Mouse (Mus musculus): ENCODE results near the gene T2.
"Not testable (repeated sequence)": the region's sequence is repeated elsewhere in the genome, so short reads cannot be mapped to it uniquely, and the experiment has no call there.

T2 gene

GRCm38 (mm10) chr17:8367514-8368480 is 12.0 kb downstream of the T2 start:
- peak; percentile 29 to 31 for DNase-seq (ENCODE audit: low spot score in 2 of 2)

DNA sequence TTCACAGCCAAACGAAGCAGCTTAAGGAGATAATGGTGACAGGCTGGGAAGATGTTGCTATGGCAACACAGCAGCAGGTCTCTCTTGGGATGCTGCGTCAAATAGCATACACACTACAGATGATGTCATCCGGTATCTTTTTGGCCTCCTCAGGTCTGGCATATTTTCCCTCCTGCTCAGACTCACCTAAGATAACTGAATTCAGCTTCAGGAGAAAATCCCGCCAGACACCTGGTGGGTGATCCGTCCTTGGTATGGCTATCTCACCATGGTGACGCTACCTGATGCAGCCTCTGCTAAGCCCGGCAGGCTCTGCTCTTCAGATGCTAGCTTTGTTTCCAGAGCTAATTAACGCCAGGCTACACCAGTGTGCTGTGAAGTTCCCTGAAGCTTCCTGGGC is 12.8 kb downstream of the T2 start:
- DNase-seq (ENCODE audit: low spot score in 2 of 2), result peak; percentile 30 to 49

GRCm38 (mm10) chr17:8369171-8369570 is 13.4 kb downstream of the T2 start:
- no peak for DNase-seq (ENCODE audit: low spot score in 2 of 2)

GRCm38 (mm10) chr17:8370634-8371229 is 14.9 kb downstream of the T2 start:
- no peak for DNase-seq (ENCODE audit: low spot score in 2 of 2)

GRCm38 (mm10) chr17:8371834-8372233 is 16.0 kb downstream of the T2 start:
- peak; percentile 63 to 67 for DNase-seq (ENCODE audit: low spot score in 2 of 2)

- peak; percentile 63 to 72 for DNase-seq (ENCODE audit: low spot score in 2 of 2)
Measured at GRCm38 (mm10) chr17:8372286-8373046, 16.7 kb downstream of the T2 start.

DNA sequence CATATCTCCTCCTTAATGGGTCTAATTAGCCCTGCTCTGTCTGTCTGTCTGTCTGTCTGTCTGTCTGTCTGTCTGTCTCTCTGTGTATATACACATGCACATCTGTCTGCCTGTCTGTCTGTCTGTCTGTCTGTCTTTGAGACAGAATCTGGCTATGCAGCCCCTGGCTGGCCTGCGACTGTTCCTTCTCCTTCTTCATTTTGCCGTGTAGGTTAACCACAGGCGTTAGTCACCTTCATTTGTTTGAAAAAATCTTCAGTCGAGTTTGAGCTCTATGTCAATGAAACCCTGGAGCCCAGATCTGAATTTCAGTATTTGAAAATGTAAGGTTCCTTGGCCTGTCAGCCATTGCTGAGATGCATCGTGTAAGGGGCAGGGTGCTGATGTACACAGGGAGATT is 21.5 kb downstream of the T2 start:
- DNase-seq (ENCODE audit: low spot score in 2 of 2), result no peak

DNA sequence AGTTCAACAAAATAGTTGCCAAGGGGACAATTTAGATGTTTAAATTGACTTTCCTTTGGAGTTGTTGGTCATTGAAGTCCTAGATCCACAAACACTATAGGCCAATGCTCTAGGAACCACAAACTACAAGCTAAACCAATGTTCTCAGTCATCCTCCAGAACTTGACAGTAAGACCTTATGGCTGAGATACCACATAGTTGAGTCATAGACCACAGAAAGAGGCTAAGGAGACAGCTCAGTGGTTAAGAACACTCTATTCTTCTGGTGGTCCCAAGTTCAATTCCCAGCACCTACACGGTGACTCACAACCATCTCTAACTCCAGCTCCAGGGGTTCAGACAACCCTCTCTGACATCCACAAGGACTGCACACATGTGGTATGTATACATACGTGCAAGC is 29.6 kb downstream of the T2 start:
- DNase-seq (ENCODE audit: low spot score in 2 of 2), result no peak

- DNase-seq (ENCODE audit: low spot score in 2 of 2), result peak; percentile 35 to 38
Measured at GRCm38 (mm10) chr17:8388463-8388862, 32.7 kb downstream of the T2 start.

DNA sequence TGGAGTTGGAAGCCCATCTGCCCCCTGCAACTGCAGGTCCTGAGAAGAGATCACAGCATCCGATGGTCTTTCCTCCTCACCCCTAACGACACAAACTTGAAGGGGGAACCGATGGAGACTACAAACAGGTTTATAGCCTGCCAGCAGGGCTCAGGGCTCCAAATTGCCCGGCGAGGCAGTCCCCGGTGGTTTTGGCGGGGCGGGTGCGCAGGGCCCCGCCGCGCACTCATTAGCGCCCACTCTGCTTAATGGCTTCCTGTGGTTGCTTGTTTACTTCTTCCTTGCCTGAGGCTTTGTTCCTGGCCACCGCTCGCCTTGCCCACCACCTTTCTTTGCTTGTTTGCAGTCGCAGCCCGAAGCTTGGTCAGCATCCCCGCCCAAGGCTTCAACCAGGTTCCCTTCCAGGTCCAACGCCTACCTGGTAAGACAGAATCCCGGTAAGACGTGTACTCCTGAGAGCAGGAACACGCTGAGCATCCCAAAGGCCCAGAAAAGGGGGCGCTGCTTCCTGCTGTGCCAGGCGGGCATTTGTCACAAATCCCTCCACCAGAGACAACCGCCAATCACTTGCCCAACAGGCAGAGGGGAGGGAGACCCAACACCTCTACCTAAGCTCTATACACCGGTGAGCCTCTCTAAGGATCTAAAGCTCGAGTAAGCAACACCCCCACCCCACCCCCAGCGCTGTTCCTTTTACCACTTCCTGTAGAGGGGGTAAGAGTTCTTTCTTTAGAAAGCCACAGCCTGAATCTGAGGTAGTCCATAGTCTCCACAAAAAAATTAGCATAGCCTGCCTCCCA is 33.4 kb downstream of the T2 start:
- DNase-seq (ENCODE audit: low spot score in 2 of 2), result no peak

DNA sequence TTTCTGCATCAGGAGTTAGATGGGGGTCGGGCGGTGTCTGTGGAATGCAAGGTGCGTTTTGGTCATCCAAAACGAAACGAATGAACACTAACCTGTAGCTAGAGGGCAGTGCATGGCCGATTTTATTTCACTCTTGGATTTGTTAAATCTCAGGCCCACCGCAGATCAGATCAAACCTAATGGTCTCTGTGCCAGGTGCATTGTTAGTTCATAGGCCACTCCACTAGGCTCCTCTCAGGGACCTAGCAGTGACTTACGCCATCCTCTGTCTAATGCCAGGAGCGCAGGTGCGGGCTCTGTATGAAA is 34.0 kb downstream of the T2 start:
- DNase-seq (ENCODE audit: low spot score in 2 of 2), result no peak

DNA sequence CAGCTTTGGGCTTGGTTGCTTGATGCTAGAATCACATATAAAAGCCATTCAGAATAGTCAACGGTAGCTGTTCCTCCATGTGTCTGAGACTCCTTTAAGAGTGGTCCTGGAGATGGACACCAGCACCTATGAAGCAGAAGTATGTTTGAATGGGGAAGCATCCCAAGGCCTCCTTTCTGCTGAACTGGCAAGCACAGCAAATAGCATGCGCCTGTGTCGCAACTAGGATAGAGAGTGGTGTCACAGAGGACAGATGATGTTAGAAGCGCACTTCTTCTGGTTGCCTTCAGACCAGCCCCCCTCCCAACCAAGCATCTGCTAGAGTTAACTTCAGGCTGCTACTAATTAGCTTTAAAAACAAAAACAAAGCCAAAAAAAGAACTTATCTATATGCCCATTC is 34.7 kb downstream of the T2 start:
- DNase-seq (ENCODE audit: low spot score in 2 of 2), result no peak

DNA sequence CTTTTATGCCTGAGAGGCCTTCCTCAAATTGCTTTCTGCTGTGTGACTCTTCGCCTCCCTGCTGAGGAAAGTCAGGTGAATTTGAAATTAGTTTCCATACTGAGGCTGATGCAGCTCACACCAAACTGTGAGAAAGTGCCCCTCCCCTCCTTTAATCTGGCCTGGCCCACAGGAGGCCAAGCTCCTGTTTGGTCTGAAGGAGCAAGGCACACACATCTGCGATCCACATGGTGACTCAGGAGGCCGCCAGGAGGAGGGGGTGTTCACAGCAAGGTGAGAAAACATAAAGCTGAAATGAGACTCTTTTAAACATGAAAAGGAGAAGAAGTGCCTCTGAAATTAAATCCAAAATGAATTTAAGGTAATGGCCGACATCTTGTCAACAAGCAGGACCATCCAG is 40.6 kb downstream of the T2 start:
- no peak for DNase-seq (ENCODE audit: low spot score in 2 of 2)

DNA sequence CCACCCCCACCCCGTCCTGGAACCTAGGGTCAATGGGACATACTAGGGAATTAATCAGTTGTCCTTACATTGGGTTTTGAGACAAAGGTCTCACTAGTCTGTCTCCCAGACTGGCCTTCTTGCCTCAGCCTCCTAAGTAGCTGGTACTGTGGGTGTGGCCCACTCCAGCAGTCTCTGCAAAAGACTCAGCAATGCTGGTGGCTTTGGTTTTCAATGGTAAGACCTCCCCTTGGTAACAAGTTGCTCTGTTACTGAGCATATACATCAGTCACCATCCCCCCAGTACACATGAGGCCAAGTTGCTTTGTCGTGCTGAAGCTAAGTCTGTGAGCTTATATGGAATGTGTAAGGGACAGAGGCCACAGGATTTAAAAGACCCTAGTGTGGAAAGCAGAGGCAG is 42.2 kb downstream of the T2 start:
- no peak for DNase-seq (ENCODE audit: low spot score in 2 of 2)

- not testable (repeated sequence) for DNase-seq (ENCODE audit: low spot score in 2 of 2)
Measured at GRCm38 (mm10) chr17:8403932-8404331, 48.1 kb downstream of the T2 start.

DNA sequence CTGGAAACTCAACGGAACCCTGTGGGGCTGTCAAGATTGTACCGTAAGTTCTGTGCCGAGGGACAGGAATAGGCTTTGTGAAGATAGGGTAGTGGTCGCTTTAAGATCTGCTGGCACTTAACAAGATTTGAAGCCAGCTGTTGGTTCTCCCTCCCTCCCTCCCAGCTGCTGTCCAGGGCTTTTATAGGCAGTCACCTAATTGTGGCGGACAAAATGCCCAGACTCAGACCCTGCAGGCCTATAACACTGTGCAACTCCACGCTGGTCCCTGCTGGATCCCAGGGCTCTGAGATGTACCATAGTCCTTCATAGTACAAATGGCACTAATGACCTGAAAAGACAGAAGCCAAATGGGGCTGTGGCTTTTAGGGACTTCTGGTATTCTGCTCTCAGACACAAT is 50.5 kb downstream of the T2 start:
- no peak for DNase-seq (ENCODE audit: low spot score in 2 of 2)

DNA sequence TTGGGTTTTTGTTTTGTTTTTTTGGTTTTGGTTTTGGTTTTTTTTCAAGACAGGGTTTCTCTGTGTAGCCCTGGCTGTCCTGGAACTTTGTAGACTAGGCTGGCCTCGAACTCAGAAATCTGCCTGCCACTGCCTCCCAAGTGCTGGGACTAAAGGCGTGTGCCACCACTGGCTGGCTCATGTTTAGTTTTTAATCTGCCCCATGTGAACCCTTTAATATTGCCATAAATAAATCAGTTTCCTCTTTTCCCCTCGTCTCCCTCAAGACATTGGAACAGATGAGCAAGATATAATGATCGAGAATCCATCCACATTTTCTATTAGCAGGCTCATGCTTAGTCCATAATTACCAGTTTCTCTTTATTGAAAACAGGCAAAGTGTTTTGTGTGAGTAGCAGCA is 52.2 kb downstream of the T2 start:
- not testable (repeated sequence) for DNase-seq (ENCODE audit: low spot score in 2 of 2)

DNA sequence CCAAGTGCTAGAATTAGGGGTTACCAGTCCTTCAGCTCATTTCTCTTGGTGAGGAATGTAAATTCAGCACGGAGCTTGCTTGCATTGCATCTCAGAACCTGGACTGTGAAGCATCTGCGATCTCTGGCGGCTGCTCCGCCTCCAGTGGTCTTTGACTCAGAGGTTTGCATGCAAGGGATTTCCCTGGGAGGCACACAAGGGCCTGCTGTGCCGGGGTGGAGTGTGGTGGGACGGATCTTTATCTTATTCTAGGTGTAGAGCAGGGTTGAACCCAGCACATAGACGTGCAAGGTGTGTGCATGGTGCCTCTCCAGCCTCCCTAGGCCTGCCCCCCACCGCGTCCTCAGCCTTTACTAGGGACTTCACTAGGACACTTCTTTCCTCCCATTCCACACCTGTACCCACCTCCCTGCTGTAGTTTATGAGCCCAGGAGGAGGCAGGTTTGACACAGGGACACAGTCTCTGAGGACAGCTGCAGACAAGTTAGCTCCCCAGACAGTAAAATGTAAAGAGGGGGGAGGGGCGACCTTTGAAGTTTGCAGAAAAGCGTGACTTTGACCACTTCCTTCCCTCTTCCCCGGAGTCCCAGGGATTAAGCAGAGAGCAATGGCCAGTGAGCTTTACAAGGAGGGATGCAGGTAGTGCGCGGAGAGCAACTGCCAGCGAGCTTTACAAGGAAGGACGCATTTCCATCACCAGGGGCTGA is 53.0 kb downstream of the T2 start:
- no peak for DNase-seq (ENCODE audit: low spot score in 2 of 2)

DNA sequence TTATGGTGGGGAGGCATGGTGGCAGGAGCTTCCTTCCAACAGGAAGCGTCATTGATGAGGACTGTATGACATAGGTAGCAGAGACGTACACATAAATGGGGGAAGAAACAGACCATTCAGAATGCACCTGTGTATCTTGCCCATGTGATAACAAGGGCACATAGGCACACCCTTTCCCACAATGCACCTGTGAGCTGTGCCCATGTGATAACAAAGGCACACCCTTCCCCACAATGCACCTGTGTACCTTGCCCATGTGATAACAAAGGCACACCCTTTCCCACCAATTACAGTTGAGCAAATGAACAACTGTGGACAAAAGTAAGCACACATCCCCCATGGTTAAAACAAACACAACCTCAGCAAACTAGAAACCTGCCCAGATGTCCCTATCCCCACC is 54.5 kb downstream of the T2 start:
- DNase-seq (ENCODE audit: low spot score in 2 of 2), result no peak

DNA sequence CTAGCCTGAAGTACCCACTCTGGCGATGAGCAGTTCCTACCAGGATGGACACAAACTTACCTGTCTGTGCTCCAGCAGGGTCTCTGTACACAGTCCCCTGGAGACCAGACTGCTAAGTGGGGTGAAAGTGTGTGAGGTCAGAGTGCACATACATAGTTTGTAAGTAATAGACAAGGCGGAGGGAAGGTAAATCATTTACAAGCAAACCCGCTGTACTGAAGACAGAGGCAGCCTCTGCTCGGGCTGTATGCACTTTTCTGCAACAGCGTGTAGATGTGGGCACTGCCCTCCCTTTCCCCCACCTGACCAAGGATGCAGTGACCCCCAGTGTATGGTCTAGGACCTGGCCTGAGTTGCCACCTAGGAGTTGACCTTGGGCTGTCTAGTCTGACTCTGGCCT is 57.9 kb downstream of the T2 start:
- DNase-seq (ENCODE audit: low spot score in 2 of 2), result no peak

DNA sequence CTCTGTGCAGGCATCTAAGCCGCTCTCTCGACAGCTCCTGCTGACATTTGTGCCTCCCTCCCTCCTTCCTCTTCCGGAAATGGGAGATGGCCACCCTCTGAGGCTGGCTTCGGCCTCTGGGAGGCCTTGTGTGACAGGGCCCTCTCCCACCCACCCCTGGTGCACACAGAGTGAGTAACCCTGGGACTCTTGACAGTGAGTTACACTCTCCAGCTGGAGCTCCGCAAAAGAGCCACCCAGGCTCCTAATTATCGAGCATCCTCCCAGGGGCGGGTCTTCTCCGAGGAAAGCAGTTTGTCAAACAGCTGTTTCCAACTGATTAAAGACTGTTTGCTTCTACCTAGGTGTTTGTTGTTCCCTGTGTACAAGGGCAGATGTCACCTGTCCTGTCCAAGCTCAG is 59.7 kb downstream of the T2 start:
- no peak for DNase-seq (ENCODE audit: low spot score in 2 of 2)
